Mouse (Mus musculus) gastrocnemius, adult 8-10 months (tissue): ENCODE data around the gene C1qtnf4. TPM values are rescaled to one million over a fixed set of nuclear protein-coding genes. Genes with fewer than 3 reads are reported as not detected.
A peak's percentile ranks its signal among the peaks of the same experiment; 100 is the strongest.

Experiments
- DNase-seq, 2 experiments: peaks; one replicate each; pipeline ENCODE4 v3.0.0; 2022; ENCODE audit warnings: low spot score in 2 of 2
- total RNA-seq, 4 experiments: library from RNA; stranded (reverse); gene quantifications; 2 replicates each; pipeline ENCODE4 v1.2.4; 2022

The C1qtnf4 gene
- 1 to 10 TPM; 7.6 to 9.8 (median 8.5) TPM for total RNA-seq

GRCm38 (mm10) chr2:90885218-90886041 is at the start of gene C1qtnf4:
TSS of gene C1qtnf4 (plus strand) at chr2:90885860.
- no peak for DNase-seq

DNA sequence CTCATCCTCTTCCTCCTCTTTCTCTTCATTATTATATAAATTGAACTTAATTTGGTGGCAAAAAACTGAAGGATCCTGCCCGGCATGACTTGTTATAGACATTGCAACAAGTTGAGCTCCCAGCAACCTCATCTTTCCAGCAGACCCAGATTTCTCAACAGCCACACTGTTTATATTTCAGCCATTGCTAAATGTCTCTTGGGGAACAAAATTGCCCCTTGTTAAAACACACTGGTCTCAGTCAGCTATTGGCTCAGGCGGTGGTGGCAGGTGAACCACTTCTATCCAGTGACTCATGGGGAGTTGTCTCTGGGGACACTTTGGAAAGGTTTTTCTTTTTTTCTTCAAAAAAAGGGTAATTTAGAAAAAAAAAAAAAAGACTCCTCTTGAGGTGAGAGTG is 47.0 kb upstream of the C1qtnf4 start:
- DNase-seq, result no peak

DNA sequence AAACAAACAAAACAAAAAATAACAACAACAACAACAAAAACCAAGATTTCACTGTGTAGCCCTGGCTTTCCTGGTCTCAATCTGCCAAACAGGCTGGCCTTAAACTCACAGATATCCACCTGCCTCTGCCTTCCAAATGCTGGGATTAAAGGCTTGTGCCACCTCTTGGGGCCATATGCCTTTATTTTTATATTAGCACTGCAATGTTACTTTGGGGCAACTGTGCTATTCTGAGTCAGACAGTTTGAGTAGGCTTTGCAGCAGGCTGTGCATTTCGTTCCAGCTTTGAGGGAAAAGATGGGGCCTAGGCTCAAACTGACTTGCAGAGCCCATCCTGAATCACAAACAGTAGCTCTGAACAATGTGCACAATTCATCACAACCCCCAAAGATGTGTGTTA is 42.0 kb upstream of the C1qtnf4 start:
- no peak for DNase-seq

DNA sequence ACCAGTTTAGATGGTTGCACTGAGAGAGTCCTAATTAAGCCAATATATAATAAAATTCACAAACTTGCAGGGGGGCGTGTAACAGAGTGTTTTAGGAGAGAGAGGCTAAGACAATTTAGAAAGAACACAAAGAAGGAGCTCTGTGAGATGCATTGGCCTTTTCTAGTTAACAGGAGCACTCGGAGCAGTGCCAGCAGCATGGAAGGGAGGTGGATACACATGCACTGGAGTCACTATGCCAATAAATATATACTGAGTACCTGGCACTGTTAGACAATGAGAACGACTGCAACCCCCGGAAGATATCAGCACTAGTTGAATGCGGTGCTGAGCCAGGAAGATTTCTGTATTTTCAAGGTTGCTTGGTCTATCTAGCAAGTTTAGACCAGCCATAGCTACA is 41.4 kb upstream of the C1qtnf4 start:
- DNase-seq, result no peak

DNA sequence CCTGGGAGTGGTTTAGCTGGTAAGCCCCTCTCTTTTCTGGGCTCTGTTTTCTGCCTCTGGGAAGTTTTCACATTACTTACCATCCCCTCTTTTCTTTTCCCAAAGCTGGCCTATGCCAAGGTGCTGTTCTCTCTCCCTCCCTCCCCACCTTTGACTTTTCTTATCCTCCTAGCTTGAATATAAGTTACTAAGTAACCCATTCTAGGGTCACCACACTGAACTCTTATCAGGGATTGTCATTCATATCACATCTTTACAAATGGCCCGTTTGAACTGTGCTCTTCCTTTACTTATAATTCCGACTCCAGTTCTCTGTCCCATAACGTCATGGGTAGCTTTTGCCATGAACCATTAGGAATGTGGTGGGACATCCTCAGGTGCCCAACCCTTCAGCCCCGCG is 40.4 kb upstream of the C1qtnf4 start:
- DNase-seq, result no peak

- DNase-seq, result no peak
Measured at GRCm38 (mm10) chr2:90846171-90846570, 39.5 kb upstream of the C1qtnf4 start.

DNA sequence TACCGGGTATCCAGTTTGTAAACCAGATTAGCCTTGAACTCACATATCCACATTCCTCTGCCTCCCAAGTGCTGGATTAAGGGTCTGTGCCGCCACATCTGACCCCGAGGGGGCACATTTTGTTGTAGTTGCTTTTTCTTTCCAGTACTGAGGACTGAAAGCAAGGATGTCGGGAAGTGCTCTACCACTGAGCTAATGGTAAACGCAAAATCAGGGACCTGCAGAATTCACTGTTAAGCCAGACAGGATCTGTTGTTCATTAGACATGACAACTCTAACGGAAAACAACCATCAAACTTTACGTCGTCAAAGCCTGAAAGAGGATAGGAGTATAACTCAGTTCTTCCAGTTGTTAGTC is 39.1 kb upstream of the C1qtnf4 start:
- DNase-seq, result peak in 1 of 2 experiments; percentile 6

GRCm38 (mm10) chr2:90846955-90847680 is 38.5 kb upstream of the C1qtnf4 start, which contains the start of gene Mtch2:
TSS of gene Mtch2 (plus strand) at chr2:90847155.
- DNase-seq, result peak; percentile 97 to 99

DNA sequence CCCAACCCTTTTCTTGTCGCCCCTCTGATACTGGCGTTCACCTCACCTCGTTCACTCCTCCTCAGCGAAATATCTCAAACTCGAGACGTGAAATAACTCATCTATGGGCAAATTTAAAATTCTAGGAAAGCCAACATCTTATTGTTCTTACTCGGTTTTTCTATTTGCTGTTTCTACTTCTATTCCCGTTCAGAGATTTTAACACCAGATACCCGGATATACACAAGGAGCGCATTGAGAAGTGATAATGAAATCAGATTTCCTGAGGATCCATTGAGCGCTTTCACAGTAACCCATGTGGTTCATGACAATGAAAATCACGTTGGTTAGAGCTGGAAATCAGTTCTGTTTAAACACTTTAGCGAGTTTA is 38.0 kb upstream of the C1qtnf4 start:
- no peak for DNase-seq

DNA sequence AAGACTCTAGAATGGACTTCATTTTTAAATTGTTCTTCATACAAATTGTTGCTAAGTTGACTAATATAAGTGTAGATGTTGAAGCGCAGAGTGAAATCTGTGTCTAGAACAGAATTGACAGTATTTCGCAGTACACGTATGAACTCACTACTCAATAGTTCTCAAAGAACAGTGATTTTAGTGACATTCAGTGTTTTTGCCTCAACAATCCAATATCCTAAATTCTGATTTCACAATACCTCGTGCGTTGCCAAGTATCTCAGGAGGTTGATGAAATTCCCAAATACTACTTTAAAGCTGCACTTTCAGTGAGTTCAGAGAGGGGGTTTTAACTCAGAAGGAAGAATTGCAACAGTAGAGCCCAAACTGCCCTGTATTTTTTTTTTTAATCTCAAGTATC is 37.3 kb upstream of the C1qtnf4 start:
- no peak for DNase-seq

GRCm38 (mm10) chr2:90850401-90850800 is 35.3 kb upstream of the C1qtnf4 start:
- no peak for DNase-seq

DNA sequence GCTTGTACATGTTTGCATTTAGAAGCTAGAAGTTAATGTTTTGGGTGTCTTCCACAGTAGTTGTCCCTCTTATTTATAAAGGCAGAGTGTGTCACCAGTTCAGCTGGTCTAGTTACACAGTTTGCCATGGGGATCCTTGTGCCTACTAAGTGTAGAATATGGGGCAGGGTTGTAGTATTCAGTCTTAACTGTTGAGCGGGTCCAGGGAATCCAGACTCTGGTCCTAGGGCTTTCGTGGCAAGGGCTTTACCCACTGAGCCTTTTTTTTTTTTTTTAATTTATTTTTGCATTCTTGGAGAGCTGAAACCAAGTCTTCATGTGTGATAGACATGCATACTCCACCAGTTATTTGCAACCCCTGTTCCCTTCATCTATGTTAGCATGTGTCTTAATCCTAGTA is 24.2 kb upstream of the C1qtnf4 start:
- DNase-seq, result no peak

DNA sequence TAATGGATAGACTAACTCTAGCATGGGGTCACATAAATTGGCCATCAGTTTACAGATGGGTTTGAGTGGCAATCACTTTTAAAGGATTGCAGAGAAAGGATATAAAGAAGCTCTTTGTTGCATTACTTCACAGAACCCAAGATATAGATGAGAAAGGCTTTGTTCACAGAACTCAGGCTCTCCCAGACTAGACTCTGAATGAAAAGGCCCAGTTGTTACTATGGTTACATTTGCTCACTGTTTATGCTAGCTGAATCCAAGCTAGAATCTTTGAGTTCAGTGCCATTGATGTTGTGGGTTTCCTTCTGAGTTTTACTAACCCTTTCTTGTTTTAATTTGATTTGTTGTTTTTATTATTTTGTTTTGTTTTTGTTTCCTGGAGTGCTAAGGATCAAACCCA is 21.5 kb upstream of the C1qtnf4 start:
- no peak for DNase-seq

GRCm38 (mm10) chr2:90866524-90866923 is 19.1 kb upstream of the C1qtnf4 start:
- DNase-seq, result peak; percentile 59 to 71

GRCm38 (mm10) chr2:90870136-90870601 is 15.5 kb upstream of the C1qtnf4 start:
- DNase-seq, result peak in 1 of 2 experiments; percentile 14

GRCm38 (mm10) chr2:90871180-90871961 is 14.3 kb upstream of the C1qtnf4 start:
- peak; percentile 60 to 74 for DNase-seq

DNA sequence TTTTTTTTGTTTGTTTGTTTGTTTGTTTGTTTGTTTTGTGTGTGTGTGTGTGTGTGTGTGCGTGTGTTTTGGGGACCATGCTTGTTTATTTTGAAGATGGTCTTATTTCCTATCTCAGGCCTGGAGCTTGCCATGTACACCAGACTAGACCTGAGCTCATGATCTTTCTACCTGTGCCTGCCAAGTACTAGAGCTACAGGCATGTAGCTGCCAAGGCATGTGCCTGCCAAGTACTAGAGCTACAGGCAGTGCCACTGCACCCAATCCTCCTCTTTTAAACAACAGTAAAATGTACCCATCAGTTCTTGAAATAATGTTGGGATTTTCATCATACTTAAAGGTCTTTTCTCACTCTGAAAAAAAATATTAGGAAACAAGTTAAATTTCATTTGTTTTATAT is 11.6 kb upstream of the C1qtnf4 start:
- DNase-seq, result peak; percentile 14 to 22

- no peak for DNase-seq
Measured at GRCm38 (mm10) chr2:90875239-90875638, 10.4 kb upstream of the C1qtnf4 start.

GRCm38 (mm10) chr2:90877584-90878259 is 7.9 kb upstream of the C1qtnf4 start:
- no peak for DNase-seq

DNA sequence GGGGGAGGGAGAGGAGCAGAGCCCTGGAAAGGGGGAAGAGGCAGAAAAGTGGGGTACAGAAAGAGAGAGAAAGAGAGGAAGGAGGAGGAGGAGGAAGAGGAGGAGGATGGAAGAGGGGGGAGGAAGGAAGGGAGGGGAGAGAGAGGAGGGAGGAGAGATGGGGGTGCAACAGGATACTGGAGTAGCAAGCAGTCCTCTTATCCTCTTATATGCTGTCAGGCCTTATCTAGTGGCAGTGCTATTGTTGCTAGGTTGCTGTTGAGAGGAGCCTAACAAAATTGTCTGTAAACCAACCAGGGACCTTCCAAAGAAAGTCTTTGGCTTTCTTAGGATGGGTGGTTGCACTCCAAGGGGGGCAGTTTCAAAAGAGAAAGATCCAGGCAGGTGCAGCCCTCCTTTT is 6.2 kb upstream of the C1qtnf4 start:
- no peak for DNase-seq

DNA sequence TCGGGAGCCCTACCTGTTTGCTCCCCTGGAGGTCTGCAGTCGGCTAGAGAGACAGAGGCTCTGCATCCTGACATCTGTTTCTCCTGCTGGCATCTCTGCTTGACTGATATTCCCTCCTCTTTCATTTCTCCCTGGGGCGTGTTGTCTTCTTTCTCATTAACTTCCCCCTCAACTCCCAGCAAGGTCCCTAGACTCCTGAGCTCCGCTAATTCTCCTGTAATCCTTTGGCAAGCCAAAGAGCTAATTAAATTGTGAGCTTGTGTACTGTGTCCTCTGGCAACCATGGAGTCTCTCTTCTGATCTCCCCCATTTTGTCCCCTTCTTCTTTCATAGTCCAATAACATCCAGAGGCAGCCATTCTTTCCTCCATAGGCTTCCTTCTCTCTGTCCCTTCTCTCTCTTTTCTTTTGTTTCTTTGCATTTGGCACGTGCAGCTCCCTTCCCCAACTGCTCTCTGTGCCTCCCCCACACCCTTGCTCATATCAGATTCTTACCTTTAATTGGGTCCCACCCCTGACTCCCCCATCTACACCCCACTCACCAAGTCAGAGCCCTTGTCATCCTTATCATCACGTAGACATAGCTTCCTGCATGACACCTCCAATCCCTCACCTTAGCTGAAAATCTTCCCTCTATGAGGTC is 5.4 kb upstream of the C1qtnf4 start:
- DNase-seq, result no peak
